Mouse (Mus musculus): ENCODE measurements around the gene Ccdc8.
A peak's percentile ranks its signal among the peaks of the same experiment; 100 is the strongest.
"Not testable (repeated sequence)": the region's sequence is repeated elsewhere in the genome, so short reads cannot be mapped to it uniquely, and the experiment has no call there.

Ccdc8 gene

DNA sequence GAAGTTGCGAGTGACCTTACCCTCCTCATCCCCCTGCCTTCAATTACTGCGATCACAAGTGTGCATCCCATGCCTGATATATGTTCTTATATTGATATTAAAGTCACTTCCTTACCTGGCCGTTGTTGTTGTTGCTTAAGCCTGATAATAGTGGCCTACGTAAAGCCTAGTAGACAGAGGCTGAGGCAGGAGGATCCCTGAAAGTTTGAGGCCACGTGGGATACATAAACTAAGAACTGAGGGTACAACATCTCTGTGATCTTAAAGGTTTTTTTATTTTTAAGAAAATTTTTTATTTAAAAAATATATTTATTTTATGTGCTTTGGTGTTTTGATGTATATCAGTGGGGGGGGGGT is at the start of gene Ccdc8:
Gene Ccdc8 (plus strand): TSS at position 258 of the 357 bp plus-strand sequence.
- no peak for DNase-seq

DNA sequence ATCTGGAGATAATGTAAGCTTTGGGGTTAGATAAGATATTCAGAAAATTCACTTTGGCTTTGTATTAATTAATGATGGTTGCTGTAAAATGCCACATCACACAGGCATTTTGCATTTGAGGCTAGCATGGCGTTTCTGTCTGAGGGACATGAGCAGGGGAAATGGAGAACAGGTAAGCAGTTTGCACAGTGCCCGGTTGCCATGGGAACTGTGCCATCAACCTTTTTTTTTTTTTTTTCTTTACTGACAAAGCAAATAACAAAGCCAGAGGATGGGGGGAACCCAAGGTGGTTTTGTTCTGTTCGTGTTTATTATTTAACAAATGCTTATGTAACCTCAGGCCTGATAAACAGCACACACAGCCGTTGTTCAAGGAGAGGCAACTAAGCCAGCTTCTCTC is 49.6 kb upstream of the Ccdc8 start:
- DNase-seq = no peak

DNA sequence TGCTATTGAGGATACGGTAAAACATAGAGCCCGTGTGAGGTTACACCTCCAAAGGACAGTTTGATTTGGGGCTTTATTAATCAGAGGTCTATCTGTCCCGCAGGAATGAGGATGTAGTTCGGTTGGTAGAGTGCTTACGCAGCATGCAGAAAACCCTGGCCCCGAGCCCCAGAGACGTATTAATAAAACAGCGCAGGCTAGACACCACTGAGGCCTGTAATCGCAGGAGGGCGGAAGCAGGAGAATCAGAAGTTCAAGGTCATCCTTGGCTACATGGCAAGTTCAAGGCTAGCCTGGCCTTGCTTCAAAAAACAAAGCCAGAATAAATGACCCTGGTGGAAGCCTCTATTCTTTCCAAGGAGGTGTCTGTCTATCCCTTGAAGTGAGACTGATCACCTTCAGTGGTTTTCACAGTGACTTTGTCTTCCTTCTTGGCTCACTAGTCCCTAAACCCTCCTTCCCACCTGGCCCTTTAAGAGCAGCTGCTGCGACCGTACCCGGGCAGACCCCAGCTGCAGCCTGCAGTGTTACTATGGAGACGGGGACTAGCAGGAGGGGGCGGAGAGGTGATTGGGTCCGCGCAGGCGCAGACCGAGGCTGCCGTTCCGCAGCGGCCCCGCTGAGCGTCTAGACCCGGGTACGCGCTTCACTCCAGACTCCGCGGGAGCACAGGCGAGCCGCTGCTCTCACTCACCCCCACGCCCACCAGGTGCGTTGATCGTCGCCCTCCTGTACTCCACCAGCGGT is 48.3 kb upstream of the Ccdc8 start, which contains the start of gene Pnmal2:
Gene Pnmal2 (plus strand): TSS at position 622 of the 747 bp plus-strand sequence.
- DNase-seq = peak; percentile 92

DNA sequence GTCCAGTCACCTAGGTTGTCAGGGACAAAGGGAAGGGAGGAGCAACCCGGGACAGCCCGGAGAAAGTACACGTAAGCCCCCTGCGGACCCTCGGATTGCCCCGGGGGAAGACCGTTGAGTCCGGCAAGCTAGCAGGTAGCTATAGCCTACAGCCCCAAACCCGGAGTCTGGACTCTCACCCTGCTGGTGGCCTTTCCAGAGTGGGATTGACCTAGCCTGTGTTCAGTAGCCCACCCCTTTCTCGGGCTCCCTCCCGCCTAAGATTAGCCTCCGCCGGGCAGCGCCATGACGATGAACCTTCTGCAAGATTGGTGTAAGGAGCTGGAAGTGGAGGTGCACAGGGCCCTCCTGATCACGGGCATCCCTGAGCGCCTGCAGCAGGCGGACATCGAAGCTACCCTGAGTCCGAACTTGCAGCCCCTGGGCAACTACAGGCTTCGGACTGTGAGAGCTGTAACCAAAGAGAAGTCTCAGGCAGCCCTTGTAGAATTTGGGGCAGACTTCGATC is 47.6 kb upstream of the Ccdc8 start:
- no peak for DNase-seq

DNA sequence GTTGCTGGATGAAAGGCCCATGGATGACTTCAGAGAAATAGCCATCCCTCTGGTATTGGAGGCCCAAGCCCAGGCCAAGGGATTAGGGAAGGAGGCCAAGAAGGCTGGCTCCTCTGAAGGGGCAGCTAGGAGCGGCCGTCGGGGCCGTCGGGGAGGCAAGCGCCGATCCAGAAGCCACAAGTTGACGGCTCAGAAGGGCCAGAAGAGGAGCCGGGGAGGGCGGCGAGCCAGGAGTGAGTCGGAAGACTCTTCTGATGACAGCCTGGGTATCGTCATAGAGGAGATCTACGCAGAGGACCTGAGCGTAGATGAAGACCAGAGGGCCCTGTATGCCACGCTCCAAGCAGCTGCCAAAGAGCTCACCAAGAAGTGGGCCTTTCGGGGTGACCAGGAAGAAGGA is 47.1 kb upstream of the Ccdc8 start:
- no peak for DNase-seq

DNA sequence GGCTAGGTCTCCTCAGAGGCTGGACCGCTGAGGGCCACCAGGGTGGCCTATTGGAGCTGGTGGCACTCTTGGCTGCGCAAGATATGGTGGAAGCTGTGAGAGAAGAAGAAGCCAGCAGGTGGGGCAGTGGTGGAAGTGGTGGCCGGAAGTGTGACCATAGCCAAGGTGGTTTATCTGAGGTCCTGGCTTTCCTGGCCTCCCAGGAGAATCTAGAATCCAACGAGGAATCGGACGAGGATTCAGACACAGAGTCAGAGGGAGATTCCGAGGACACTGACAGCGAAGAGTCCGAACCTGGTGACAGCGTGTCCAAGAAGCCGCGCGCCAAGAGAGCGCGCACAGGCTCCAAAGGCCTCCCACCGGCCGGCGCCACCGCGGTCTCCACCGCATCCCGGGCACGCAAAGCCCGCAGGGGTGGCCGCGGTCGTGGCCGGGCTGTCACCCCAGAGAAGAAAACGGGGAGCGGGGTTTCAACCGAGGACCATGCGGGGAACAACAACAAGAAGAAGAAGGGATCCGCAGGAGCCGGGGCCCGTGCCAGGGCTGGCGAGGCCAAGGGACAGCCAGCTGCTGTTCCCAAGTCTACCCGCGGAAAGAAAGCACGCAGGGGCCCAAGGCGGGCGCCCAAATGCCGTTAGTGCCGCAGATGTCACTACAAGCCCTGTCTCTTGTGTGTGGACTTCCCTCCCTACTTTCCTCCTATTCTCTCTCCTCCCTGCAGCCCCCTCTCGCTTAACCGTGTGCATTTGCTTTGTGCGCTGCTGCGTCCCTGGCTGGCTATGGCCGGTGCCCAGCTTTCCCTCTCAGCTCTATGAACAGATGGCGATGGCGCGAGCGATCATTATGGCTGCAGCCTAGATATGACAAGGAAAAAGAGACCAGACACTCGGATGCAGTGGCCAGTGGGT is 45.8 kb upstream of the Ccdc8 start:
- DNase-seq = no peak

DNA sequence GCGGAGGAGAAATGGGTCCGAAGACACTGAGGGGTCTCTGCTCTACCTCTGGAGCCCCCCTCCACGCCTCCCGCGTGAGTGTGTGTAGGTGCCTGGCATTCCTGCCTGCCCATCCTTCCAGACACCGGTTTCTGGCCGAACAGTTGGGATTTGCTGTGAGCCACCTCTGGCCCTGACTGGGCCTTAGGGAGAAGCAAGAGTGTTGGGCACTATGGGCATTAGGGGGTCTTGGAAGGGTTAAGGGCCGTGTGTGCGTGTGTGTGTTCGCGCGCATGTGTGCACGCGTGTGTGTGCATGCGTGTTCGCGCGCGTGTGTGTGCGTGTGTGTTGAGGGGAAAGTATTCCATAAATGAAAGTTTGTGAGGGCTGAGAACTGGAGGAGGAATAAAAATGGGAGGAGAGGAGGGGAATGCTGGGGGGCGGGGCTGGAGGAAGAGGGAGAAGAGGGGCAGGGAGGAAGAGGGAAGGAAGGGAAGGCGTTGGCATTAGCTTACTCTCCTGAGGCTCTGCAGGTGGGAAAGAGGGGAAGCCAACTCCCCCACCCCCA is 45.1 kb upstream of the Ccdc8 start:
- no peak for DNase-seq

DNA sequence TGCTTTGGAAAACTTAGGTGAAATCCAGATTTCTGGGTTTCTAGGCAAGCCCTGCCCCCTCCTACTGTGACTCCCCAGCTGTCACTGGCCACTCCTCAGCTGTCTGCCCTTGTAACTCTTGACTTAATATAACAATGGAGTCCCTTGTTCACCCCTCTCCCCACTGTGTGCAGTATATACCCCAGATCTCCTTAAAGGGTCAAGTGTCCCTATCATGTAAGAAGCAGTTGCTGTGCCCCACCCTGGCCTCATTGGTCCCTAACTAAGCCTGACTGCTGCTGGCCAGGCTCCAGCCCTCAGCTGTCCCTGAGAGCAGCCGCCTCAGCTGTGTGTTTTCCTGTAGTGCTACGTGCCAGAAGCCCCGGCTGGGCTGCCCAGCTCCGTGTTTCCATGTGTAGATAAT is 44.5 kb upstream of the Ccdc8 start:
- peak; percentile 45 for DNase-seq

DNA sequence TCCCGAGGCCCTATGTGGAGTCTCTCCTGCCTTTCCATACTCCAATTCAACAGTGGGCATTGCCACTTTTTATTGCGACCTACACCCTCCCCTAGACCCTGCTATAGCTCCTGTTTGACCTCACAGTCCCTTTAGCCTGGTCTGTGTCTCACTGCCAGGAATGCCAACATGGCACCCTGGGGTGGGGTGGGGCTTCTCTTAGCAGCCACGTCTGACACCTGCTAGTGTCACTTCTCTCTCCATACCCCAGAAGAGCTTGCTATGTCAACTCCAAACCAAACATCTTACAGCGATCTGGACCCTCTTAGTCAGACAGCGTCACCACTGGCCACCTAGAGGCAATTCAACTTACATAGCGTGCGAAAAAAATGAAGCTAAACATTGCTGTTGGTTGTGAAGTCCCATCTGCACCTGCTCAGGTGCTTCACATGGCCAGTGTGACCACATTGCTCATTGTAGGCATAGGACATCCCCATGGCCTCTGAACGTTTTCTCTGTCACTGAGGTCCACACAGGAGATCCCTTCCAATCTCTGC is 43.5 kb upstream of the Ccdc8 start:
- no peak for DNase-seq

DNA sequence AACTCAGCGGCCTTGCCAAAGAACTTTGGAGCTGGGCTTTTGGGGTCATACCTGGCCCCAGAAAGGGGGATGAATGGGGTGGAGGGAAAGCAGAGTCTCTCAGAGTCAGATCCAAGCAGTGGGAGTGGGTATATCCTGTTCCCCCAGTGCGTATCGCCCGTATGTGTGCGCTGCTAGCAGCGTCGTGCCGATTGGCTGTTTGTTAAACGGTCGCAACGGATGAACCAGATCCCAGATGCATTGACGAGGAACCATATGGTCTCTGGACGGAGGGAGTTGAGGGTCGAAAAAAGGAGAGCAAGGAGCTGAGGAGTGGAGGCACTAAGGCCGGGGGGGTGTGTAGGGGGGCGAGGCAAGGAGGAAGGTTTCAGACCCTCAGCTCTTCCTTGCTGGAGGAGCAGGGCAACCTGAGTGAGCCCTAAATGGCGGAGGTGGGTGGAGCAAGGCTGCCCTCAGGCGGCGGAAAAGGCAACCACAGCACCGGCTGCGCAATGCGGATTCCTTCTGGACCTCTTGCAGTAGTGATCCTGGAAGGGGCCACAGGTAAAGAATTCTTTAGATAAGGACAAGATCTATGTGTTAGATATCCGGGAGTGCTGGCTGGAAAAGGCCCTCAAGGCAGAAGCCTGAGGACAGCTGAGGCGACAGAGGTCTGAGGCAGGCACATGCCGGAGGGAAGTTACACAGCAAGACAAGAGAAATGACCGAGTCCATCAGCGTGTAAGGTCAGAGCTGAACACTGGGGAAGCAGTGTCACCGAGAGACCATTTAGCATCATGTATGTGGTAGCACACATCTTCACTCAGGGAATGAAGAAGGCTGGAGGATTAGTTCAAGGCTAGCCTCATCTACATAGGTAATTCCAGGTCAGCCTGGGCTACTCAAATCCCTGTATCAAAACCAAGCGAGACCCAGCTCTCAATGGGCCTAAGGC is 42.3 kb upstream of the Ccdc8 start:
- DNase-seq = peak; percentile 71

DNA sequence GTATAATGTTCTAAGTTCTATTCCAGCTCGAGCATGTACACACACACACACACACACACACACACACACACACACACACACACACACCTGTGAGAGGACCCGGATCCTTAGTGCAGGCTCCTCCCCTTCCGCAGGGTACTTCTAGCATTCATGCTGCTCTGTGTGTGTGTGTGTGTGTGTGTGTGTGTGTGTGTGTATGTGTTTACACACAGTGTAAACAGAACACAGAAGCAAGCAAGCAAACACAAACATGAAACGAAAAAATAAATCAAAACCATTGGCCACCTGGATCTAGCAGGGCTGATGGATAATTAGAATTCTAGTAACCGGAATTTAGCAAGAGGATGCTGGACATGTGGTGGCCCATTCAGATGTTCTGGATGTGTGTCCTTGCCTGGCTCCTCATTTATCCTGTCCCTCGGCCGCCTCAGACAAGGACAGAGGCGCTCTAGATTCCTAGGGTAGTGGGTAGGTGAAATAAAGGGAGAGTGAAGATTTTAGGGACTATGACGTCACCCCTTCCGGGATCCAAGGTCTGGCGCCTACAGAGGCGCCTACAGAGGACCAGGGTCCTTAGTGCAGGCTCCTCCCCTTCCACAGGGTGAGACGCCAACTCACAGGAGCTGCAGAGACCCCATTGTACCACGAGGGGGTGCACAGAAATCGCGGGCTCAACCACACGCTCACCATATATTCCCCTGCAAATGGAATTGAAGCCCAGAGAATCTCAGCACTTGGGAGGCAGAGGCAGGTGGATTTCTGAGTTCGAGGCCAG is 41.5 kb upstream of the Ccdc8 start:
- peak; percentile 84 for DNase-seq

DNA sequence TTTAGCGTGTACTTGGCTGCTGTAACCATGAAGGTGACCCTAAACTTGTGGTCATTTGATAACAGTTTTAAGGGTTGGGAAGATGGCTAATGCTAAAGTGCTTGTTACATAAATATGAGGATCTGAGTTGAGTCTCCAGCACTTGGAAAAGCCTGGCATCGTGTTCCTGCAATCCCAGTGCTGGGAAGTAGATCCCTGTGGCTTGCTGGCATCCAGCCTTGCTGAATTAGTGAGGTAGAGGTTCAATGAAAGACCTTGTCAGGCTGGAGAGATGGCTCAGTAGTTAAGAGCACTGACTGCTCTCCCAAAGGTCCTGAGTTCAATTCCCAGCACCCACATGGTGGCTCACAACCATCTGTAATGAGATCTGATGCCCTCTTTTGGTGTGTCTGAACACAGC is 38.7 kb upstream of the Ccdc8 start:
- not testable (repeated sequence) for DNase-seq

DNA sequence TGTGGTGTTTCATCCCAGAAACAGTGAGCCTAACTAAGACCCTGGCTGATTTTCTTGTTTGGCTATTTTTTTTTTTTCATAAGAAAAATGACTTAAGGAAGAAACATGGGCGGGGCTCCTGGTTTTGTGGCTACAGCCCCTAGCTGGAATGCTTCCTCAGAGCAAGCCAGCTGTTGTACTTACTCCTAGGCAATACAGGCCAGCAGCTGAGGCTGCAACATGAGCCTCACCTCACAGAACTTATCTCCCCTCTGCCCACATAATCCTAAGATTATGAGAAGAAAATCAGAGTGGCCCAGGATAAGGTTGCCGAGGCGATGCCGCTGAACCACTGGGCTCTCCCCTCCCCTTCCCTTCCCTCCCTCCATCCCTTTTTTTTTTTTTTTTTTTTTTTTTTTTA is 36.8 kb upstream of the Ccdc8 start:
- DNase-seq = no peak

DNA sequence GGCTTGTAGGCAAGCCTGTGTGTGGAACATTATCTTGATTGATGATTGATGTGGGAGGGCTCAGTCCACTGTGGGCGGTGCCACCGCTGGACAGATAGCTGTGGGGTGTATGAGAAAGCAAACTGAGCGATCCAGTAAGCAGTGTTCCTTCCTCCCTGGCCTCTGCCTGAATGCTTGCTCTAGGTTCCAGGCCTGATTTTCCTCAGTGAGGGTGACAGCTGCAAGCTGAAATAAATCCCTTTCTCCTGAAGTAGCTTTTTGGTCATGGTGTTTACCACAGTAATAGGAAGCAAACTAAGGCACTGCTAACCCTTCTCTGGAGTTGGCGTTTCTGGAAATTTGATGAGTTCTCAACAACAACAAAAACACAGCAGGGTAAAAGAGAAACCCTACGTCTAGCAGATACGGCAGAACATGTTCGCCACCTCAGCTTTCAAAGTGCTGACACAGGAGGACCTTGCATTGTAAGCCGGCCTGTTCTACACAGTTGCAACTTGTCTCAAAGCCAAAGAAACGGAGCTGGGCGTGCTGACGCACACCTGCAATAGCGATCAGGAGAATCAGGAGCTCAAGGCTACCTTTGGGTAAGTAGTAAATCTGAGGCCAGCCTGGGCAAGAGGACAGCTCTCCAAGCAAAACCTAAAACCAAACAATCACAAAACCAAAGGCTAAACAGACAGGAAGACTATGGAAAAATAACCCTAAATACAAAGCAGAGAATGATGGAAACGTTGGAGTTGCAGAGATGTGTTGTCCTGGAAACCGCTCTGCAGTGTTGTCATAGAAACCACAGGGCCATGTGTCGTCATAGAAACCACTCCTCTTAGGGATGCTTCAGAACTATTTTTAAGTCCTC is 35.9 kb upstream of the Ccdc8 start:
- peak; percentile 88 for DNase-seq

DNA sequence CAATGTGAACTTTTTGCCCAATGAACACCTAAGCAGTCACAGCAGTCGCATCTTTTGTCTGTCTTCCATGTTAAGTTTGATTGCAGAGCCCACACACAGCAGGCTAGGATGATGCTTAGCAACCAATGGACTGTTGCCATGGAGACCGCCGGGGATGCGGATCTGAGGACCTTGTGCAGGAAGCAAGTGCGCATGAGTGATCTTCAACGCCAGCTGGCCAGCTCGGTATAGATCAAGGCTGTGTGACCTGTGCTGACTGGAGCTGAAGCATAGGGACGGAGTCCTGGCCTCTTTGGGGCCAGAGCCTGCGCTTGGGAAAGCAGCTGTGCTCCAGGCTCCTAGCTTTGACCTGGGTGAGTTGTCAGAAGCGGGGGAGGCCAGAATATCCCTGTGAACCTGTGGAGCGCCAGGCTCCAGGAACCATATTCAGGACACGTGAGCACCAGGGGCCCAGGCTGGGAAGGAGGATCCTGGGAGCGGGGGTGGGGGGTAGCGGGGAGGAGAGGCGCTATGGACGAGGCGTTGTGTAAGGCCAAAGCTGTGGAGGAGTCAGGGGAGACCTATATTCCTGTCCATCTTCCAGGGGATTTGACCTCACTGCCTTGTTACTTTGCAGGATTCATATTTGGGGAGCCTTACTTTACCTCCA is 32.8 kb upstream of the Ccdc8 start, which contains the start of gene Pnmal1:
Gene Pnmal1 (plus strand): TSS at position 141 of the 649 bp plus-strand sequence.
- peak; percentile 96 for DNase-seq

DNA sequence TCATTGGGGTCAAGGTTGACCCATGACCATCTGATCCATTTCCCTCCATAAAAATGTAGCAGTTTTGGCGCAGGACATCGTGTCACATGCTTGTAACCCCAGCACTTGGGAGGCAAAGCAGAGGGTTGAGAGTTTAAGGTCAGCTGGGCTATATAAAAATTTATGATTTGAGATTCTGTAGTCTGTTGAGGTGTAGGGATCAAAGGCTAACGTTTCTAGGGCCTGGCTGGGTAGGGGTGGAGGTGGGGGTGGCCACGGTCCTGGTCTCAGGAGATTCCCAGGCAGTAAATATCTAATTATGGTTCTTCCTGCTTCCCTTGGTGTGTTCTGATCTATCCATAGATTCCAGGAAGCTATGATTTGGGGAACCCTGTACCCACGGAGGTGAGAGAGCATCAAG is 30.8 kb upstream of the Ccdc8 start:
- DNase-seq = no peak

DNA sequence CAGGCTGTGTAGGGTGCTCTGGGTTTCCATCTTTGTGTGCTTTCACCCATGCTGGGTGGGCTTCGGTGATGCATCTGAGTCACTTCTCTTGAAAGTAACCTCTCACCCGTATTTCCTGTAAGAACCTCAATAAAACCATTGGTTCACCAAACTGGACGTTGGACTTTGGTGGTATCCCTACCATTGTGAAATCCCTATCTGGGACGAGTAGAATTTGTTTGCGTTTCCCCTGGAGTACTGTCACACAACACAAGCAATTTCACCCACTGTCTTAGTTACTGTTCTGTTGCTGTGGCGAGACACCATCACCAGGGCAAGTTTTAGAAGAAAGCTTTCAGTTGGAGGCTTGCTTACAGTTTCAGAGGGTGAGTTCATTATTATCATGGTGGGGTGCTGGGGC is 24.1 kb upstream of the Ccdc8 start:
- DNase-seq = no peak

DNA sequence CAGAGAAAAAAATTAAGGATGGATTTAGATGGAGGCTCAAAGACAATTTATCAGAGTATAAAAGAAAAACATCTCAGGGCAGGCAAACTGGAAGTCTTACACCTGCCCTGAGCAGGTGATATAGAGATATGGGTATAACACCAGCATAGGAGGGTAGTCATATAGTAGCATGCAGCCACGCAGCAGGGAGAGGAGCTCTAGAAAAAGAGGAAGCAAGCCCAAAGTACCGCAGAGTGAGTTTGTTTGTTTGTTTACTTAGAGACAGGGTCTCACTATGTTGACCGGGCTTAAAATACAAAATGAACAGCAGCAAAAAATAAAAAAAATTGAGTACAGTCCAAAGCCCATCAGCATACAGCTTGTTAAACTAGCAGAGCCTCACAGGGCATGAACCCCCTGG is 21.3 kb upstream of the Ccdc8 start:
- DNase-seq = no peak

DNA sequence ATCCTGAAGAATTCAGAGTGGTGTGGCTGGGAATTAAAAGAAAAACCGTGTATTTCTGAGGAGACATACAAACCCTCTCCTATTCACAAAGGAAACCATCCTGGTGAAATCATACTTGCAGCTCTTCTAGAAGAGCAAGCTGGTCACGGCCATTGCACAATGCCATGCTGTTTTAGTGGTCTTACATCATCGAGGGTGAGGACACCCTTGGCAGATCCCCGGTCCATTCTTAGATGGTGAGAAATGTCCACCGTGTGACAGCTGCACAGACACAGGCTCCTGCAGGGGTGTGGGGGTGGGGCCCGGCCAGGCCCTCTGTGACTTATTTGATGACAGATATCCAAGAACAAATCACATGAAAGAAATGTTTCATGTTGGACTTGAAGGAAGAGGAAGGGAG is 18.5 kb upstream of the Ccdc8 start:
- peak; percentile 90 for DNase-seq

DNA sequence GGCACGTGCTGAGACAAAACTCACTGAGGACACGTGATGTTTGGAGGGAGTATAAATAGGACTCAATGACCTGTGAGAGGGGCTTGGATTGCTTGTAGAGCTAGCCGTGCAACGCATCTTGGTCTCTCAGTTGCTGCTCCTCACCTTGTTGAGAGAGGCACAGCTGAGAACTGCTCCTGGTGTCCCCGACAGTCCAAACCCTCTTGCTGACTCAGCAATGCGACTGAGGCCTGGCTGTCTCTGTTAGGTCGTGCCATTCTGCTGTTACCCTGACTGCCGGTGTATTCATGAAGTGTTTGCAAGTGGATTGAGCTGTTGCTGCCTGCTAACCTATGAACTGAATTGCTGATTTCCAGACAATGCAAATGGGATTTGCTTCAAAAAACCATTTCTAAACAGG is 16.2 kb upstream of the Ccdc8 start:
- no peak for DNase-seq
